ENCODE assay signal across 8 mouse cellular contexts in genomic region chr17:83990421-83991365, GRCm38 (mm10).
DNase-seq lines count a peak whose midpoint lies in the region; ATAC-seq lines count a peak whose summit lies in the region.

No protein-coding gene starts in this region.

- H3K4me1 ChIP-seq in heart, embryonic 11.5 days (ENCODE audit: control insufficient read depth, insufficient read depth, low read length), result peaks cover 23% of the 10 kb centered on the region

- H3K4me2 ChIP-seq in heart, embryonic 11.5 days, result no peak overlapping the region

- H3K9me3 ChIP-seq in heart, embryonic 11.5 days (replicated peaks; ENCODE audit: control insufficient read depth, low read length), result no peaks in the 10 kb centered on the region

- H3K9ac ChIP-seq in heart, embryonic 11.5 days (ENCODE audit: low read depth, low read length), result 0 out of 2 replicates have a peak overlapping the region, but pooled peaks have one; percentile 10

- no peak overlapping the region for H3K4me3 ChIP-seq in heart, embryonic 11.5 days (ENCODE audit: low read depth, low read length)

- DNase-seq in Muller cell, postnatal 12 days (ENCODE audit: inconsistent ontology term), result peak; percentile 43
- DNase-seq in kidney, postnatal 10 days, result peak; percentile 82
- peak; percentile 82 to 89 for DNase-seq in lung, postnatal 4 days
- DNase-seq in urinary bladder, postnatal 36 days (ENCODE audit: low spot score in 2 of 2), result peak; percentile 61 to 82
- DNase-seq in left cerebral cortex, postnatal 14 days (ENCODE audit: low spot score in 2 of 2), result no peak
- no peak for DNase-seq in c-Kit-positive CD71-positive TER-119-positive erythroid progenitor cells, embryonic 14.5 days (ENCODE audit: low spot score)

- H3K27me3 ChIP-seq in heart, embryonic 11.5 days (ENCODE audit: control insufficient read depth, insufficient read depth, low read length), result no peaks in the 10 kb centered on the region

- intact Hi-C loops in left cerebral cortex, postnatal 14 days (cut with DNase I), result no loop called here

- peak; percentile 83 for ATAC-seq in common myeloid progenitor, adult 5-6 weeks (replicated peaks; ENCODE audit: low read depth, poor library complexity, severe bottlenecking)
- peak; percentile 65 for ATAC-seq in heart, embryonic 11.5 days (replicated peaks; ENCODE audit: insufficient number of reproducible peaks, low FRiP score, low TSS enrichment)

- H3K36me3 ChIP-seq in heart, embryonic 11.5 days (ENCODE audit: control insufficient read depth, insufficient read depth, low read length), result no peaks in the 10 kb centered on the region

- WGBS in heart, embryonic 11.5 days (ENCODE audit: insufficient replicate concordance), result 50% methylated on average over 13 of the region's 13 CpGs

- peak overlapping the region; percentile 41 for H3K27ac ChIP-seq in heart, embryonic 11.5 days (ENCODE audit: low read depth, low read length)

Comparison
In these comparisons a context has a peak if more than half of its experiments do, and no peak if none do; other contexts are left out.
1. DNase-seq: peak in Muller cell, postnatal 12 days (single experiment), kidney, postnatal 10 days (single experiment), lung, postnatal 4 days (2 of 2) and urinary bladder, postnatal 36 days (2 of 2); none in left cerebral cortex, postnatal 14 days (0 of 2) and c-Kit-positive CD71-positive TER-119-positive erythroid progenitor cells, embryonic 14.5 days (single experiment).